In the genomic region with DNA sequence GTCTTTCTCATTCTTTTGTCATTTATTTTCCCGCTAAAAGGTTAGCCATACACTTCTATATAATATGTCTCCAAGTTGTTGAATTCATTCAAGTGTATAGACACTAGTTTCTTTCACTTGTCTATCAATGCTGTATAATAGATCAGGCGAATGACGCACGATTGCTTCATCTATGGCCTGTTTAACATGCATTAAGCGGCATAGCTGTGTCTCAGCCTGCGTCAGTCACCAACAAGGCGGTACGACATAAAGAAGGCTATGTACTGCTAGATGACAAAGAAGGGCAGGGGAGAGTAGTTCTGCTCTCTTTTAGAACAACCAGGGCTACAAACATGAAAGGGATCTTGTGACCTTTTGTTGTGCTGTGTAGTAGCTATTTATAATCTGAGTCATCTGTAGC, we compare ENCODE assay signal across 24 mouse cellular contexts.
DNase-seq lines count a peak whose midpoint lies in the region; TF ChIP-seq lines count a peak whose summit lies in the region.
"Had no signal": no experiment of that assay in that cellular context is flagged by ENCODE, and none has a peak within 500 bp of the region (broad histone marks: within the 10 kb centered on the region; RNA-seq: fewer than 3 reads in every experiment).

No protein-coding gene starts in this region.

- no peaks in the 10 kb centered on the region for H3K79me2 ChIP-seq in heart, adult 2 months (replicated peaks; ENCODE audit: control insufficient read depth, insufficient read depth, low read length)

- H3K4me1 ChIP-seq in cerebellum, adult 2 months (ENCODE audit: control insufficient read depth, insufficient read depth, low read length) = peaks cover 44% of the 10 kb centered on the region
- peaks cover 5% of the 10 kb centered on the region; the same call in 1 of the 2 replicates for H3K4me1 ChIP-seq in heart, adult 2 months (ENCODE audit: control insufficient read depth, insufficient read depth, low read length)

- H3K27ac ChIP-seq in cerebellum, adult 2 months (ENCODE audit: insufficient read depth, low read length) = peak overlapping the region; percentile 74; the same call in 1 of the 2 replicates
- peak overlapping the region; percentile 12; the same call in 1 of the 2 replicates for H3K27ac ChIP-seq in heart, adult 2 months
- H3K27ac ChIP-seq: hindbrain, embryonic 10.5 days; layer of hippocampus, adult 2 months; limb, embryonic 12.5 days; midbrain, embryonic 10.5 days; neural tube, embryonic 13.5 days had no signal

- intact Hi-C loops in heart, adult 2 months (cut with DNase I) = no loop called here
- intact Hi-C loops in heart, postnatal 25 days (cut with DNase I) = no loop called here

- no peak for TF ChIP-seq CTCF in cerebellum, adult 2 months (IDR thresholded peaks at IDR 0.05; ENCODE audit: borderline replicate concordance, insufficient read depth, low read depth, low read length)
- no peak for TF ChIP-seq CTCF in heart, adult 2 months (IDR thresholded peaks at IDR 0.05)
- TF ChIP-seq CTCF in brain, embryonic 14.5 days (IDR thresholded peaks at IDR 0.05; ENCODE audit: borderline replicate concordance, extremely low read depth, insufficient read depth, insufficient read length) = no peak

- H3K9ac ChIP-seq in heart, adult 2 months (ENCODE audit: low read depth, low read length) = no peak overlapping the region
- H3K9ac ChIP-seq: limb, embryonic 12.5 days; liver, postnatal 0 days; neural tube, embryonic 13.5 days had no signal

- TF ChIP-seq POLR2A in cerebellum, adult 2 months (IDR thresholded peaks at IDR 0.05; ENCODE audit: borderline replicate concordance, insufficient read depth, low read length) = no peak
- no peak for TF ChIP-seq POLR2A in heart, adult 2 months (IDR thresholded peaks at IDR 0.05; ENCODE audit: insufficient read depth, low read depth, low read length)
- TF ChIP-seq POLR2A in brain, embryonic 14.5 days (IDR thresholded peaks at IDR 0.05; ENCODE audit: borderline replicate concordance, extremely low read depth, insufficient read depth, insufficient read length, poor library complexity, severe bottlenecking) = no peak

- 87% methylated on average over 8 of the region's 8 CpGs for WGBS in cerebellum, adult 2 months
- 85% methylated on average over 8 of the region's 8 CpGs for WGBS in heart, adult 2 months

- H3K27me3 ChIP-seq in cerebellum, adult 2 months (ENCODE audit: control insufficient read depth, insufficient read depth, low read length) = no peaks in the 10 kb centered on the region
- H3K27me3 ChIP-seq in heart, adult 2 months (ENCODE audit: control insufficient read depth, insufficient read depth, low read length) = no peaks in the 10 kb centered on the region
- H3K27me3 ChIP-seq: CH12.LX; neural tube, embryonic 13.5 days had no signal

- DNase-seq in cerebellum, adult 2 months = no peak
- no peak for DNase-seq in cerebellum, adult 9-10 months
- no peak for DNase-seq in heart, adult 2 months
- DNase-seq in heart, postnatal 25 days (ENCODE audit: low spot score) = no peak
- DNase-seq in Muller cell, postnatal 12 days (ENCODE audit: inconsistent ontology term) = peak; percentile 47
- DNase-seq in brain, embryonic 14.5 days (ENCODE audit: low read depth) = peak; percentile 76
- DNase-seq in testis, postnatal 14 days (ENCODE audit: low spot score) = no peak
- DNase-seq: B cell, adult 2 months; gastrocnemius, postnatal 25 days; kidney, postnatal 25 days; liver, postnatal 0 days; lung, postnatal 10 days; retina, postnatal 1 day; right cerebral cortex, postnatal 25 days; spleen, adult 18-20 months; thymus, postnatal 14 days had no signal

- H3K4me3 ChIP-seq in cerebellum, adult 2 months (replicated peaks; ENCODE audit: insufficient read depth, low read depth, low read length) = no peak overlapping the region
- H3K4me3 ChIP-seq in heart, adult 2 months = no peak overlapping the region
- H3K4me3 ChIP-seq: hindbrain, embryonic 10.5 days; layer of hippocampus, adult 2 months; limb, embryonic 12.5 days; midbrain, embryonic 10.5 days; myocyte; neural tube, embryonic 13.5 days had no signal

- H3K36me3 ChIP-seq in heart, adult 2 months (ENCODE audit: control insufficient read depth, insufficient read depth, low read length) = no peaks in the 10 kb centered on the region
- H3K36me3 ChIP-seq: G1E; hindbrain, embryonic 10.5 days; limb, embryonic 12.5 days; midbrain, embryonic 10.5 days; neural tube, embryonic 13.5 days had no signal

- TF ChIP-seq EP300 in heart, adult 2 months (IDR thresholded peaks at IDR 0.05; ENCODE audit: insufficient read depth, low read depth, low read length) = no peak

Comparison
In these comparisons a context has a peak if more than half of its experiments do, and no peak if none do; other contexts are left out.
1. DNase-seq: peak in Muller cell, postnatal 12 days (single experiment) and brain, embryonic 14.5 days (single experiment); none in cerebellum, adult 2 months (0 of 2), cerebellum, adult 9-10 months (single experiment), heart, adult 2 months (0 of 2), heart, postnatal 25 days (single experiment) and testis, postnatal 14 days (single experiment).